Mouse (Mus musculus): Measurements from ENCODE around the gene Arhgap15. TPM values are rescaled to one million over a fixed set of nuclear protein-coding genes. Genes with fewer than 3 reads are reported as not detected.

The Arhgap15 gene
- total and polyA plus RNA-seq, 3 experiments, result 16.6 to 40.3 (median 19.8) TPM

DNA sequence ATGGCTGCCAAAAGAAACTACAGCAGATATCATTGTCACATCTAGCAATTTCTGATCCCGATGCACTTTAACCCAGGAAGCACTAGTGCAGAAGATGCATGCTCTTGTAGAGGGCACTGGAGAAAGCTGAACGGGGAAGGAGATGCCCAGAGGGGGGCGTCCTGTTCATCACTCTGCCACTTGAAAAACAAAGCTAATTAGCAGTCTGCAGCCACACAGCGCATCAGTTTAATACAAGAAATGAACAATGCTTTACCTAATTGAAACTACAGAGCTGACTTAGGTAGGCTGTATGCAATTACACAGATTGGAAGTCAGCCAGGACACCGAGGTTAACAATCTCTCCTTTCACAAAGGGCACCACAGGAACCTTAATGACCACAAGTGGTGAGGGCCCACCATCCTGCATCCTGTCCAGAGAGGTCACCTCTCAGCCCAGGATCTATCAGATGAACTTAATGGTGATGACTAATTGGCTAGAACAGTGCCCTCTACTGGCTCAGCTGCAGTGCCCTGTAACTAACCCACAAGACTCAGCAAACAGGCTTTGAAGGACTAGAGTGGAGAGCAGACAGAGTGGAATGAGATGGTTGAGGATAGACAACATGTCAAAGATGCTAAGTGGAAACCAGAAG, 588.2 kb downstream of the Arhgap15 start:
- Histone ChIP-seq H3K4me2 (ENCODE audit: insufficient read depth, low read depth, poor library complexity, severe bottlenecking) (no peak overlapping the region), H3K36me3 (replicated peaks in 1 of 2; ENCODE audit: control insufficient read depth in 1 of 2, insufficient read depth in 1 of 2, low read length in 1 of 2) (no peaks in the 10 kb centered on the region), H3K4me3 (replicated peaks in 1 of 3; ENCODE audit: low read depth in 2 of 3, low read length in 2 of 3, poor library complexity in 1 of 3) (no peak overlapping the region), H3K4me1 (ENCODE audit: control insufficient read depth in 1 of 2, insufficient read depth in 2 of 2) (peaks cover 12 to 24% of the 10 kb centered on the region in 2 experiments), H3K79me2 (replicated peaks; ENCODE audit: control insufficient read depth, extremely low read depth, insufficient read depth, poor library complexity, severe bottlenecking) (no peaks in the 10 kb centered on the region), H3K9me3 (replicated peaks; ENCODE audit: low read length) (no peaks in the 10 kb centered on the region), H3K9ac (ENCODE audit: insufficient read depth, low read depth) (no peak overlapping the region), H3K27ac (ENCODE audit: insufficient read depth, low read depth) (no peak overlapping the region), H3K27me3 (replicated peaks) (no peaks in the 10 kb centered on the region)
- dilution Hi-C loops (cut with MboI; ENCODE audit: extremely low pct_ligation_motif_present, extremely low pct_unique_long_range_greater_than_20kb, low sequenced_read_pairs), result no loop called here
- in situ Hi-C loops (cut with MboI; ENCODE audit: low pct_ligation_motif_present, low pct_unique_long_range_greater_than_20kb, low sequenced_read_pairs), result loop anchor here (25.0 kb wide), 1 partner anchor 600 kb away; the partner anchor contains the start of gene Arhgap15
- DNase-seq (ENCODE audit: extremely low read depth), result peak; percentile 39
- TF ChIP-seq UBTF (IDR thresholded peaks at IDR 0.05; ENCODE audit: low read depth, low read length) (no peak), JUND (conservative IDR thresholded peaks at IDR 0.05; ENCODE audit: low read depth, low read length) (0 out of 2 replicates have a peak, but pooled peaks have one; percentile 22), CTCF (conservative IDR thresholded peaks at IDR 0.05 in 1 of 2, IDR thresholded peaks at IDR 0.05 in 1 of 2; ENCODE audit: low read depth in 2 of 2, low read length in 2 of 2) (peak; percentile 50 to 75), TCF12 (IDR thresholded peaks at IDR 0.05; ENCODE audit: low read depth, low read length) (0 out of 2 replicates have a peak, but pooled peaks have one; percentile 4), HCFC1 (IDR thresholded peaks at IDR 0.05; ENCODE audit: low read depth, low read length) (no peak), SMC3 (IDR thresholded peaks at IDR 0.05; ENCODE audit: low read depth, low read length) (peak; percentile 66), EP300 (IDR thresholded peaks at IDR 0.05; ENCODE audit: low read length) (no peak), CHD1 (IDR thresholded peaks at IDR 0.05; ENCODE audit: low read depth, low read length) (no peak), RAD21 (IDR thresholded peaks at IDR 0.05; ENCODE audit: low read depth, low read length) (peak; percentile 44)

DNA sequence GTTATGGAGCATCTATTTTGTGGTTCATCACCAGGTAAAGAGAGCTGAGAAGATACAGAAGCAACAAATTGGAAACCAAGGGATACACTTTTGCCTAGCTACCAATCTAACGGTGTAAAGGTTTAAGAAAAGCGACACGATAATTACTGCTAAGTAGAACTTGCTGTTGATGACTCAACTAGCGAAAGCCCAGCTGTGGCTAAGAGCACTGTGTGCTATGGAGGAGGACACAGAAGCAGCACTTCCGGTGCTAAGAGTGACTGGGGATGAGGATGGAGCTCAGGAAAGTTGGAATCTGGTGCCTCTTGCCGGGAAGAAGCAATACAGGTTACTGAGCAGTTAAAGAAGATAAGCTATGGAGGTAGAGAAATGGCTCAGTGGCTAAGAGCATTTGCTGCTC, 589.8 kb downstream of the Arhgap15 start:
- H3K36me3 ChIP-seq (replicated peaks in 1 of 2; ENCODE audit: control insufficient read depth in 1 of 2, insufficient read depth in 1 of 2, low read length in 1 of 2), result no peaks in the 10 kb centered on the region
- dilution Hi-C loops (cut with MboI; ENCODE audit: extremely low pct_ligation_motif_present, extremely low pct_unique_long_range_greater_than_20kb, low sequenced_read_pairs), result no loop called here
- in situ Hi-C loops (cut with MboI; ENCODE audit: low pct_ligation_motif_present, low pct_unique_long_range_greater_than_20kb, low sequenced_read_pairs), result loop anchor here (25.0 kb wide), 1 partner anchor 601 kb away; the partner anchor contains the start of gene Arhgap15
- TF ChIP-seq MAFK (IDR thresholded peaks at IDR 0.05; ENCODE audit: insufficient replicate concordance, low read length) (no peak), CTCF (conservative IDR thresholded peaks at IDR 0.05 in 1 of 2, IDR thresholded peaks at IDR 0.05 in 1 of 2; ENCODE audit: low read depth in 2 of 2, low read length in 2 of 2) (no peak), ZC3H11A (IDR thresholded peaks at IDR 0.05; ENCODE audit: low read depth, low read length) (no peak), USF2 (conservative IDR thresholded peaks at IDR 0.05; ENCODE audit: low read depth, low read length) (no peak), MXI1 (IDR thresholded peaks at IDR 0.05; ENCODE audit: low read depth, low read length) (no peak), NELFE (IDR thresholded peaks at IDR 0.05; ENCODE audit: low read depth, low read length) (no peak), USF1 (IDR thresholded peaks at IDR 0.05; ENCODE audit: low read depth, low read length) (no peak), PAX5 (IDR thresholded peaks at IDR 0.05; ENCODE audit: low read length) (no peak), BHLHE40 (IDR thresholded peaks at IDR 0.05; ENCODE audit: low read depth, low read length) (0 out of 2 replicates have a peak, but pooled peaks have one; percentile 13), ZMIZ1 (IDR thresholded peaks at IDR 0.05; ENCODE audit: low read depth, low read length) (no peak), RCOR1 (conservative IDR thresholded peaks at IDR 0.05; ENCODE audit: low read depth, low read length) (no peak), HCFC1 (IDR thresholded peaks at IDR 0.05; ENCODE audit: low read depth, low read length) (no peak), CHD1 (IDR thresholded peaks at IDR 0.05; ENCODE audit: low read depth, low read length) (0 out of 2 replicates have a peak, but pooled peaks have one; percentile 51), MEF2A (IDR thresholded peaks at IDR 0.05; ENCODE audit: borderline replicate concordance, low read depth, low read length) (peak; percentile 60; the same call in 1 of the 2 replicates), MYC (IDR thresholded peaks at IDR 0.05; ENCODE audit: low read depth, low read length) (no peak), MAZ (IDR thresholded peaks at IDR 0.05; ENCODE audit: low read depth, low read length) (no peak), ELF1 (IDR thresholded peaks at IDR 0.05; ENCODE audit: low read depth, low read length) (peak; percentile 51), CHD2 (IDR thresholded peaks at IDR 0.05; ENCODE audit: low read length) (0 out of 2 replicates have a peak, but pooled peaks have one; percentile 20), EP300 (IDR thresholded peaks at IDR 0.05; ENCODE audit: low read length) (peak; percentile 79), ETS1 (conservative IDR thresholded peaks at IDR 0.05; ENCODE audit: low read depth, low read length) (peak; percentile 49), JUND (conservative IDR thresholded peaks at IDR 0.05; ENCODE audit: low read depth, low read length) (peak; percentile 82), MAX (IDR thresholded peaks at IDR 0.05; ENCODE audit: low read length) (no peak), E2F4 (IDR thresholded peaks at IDR 0.05; ENCODE audit: insufficient replicate concordance, low read depth, low read length) (no peak), ZNF384 (IDR thresholded peaks at IDR 0.05; ENCODE audit: low read depth, low read length) (no peak), TCF12 (IDR thresholded peaks at IDR 0.05; ENCODE audit: low read depth, low read length) (peak; percentile 60; the same call in 1 of the 2 replicates), SMC3 (IDR thresholded peaks at IDR 0.05; ENCODE audit: low read depth, low read length) (no peak), RAD21 (IDR thresholded peaks at IDR 0.05; ENCODE audit: low read depth, low read length) (no peak), TBP (conservative IDR thresholded peaks at IDR 0.05; ENCODE audit: low read depth, low read length) (0 out of 2 replicates have a peak, but pooled peaks have one; percentile 22), POLR2A (IDR thresholded peaks at IDR 0.05; ENCODE audit: low read depth, low read length) (no peak)

More for the DNA sequence above, 589.8 kb downstream of the Arhgap15 start:
- Histone ChIP-seq H3K27me3 (replicated peaks) (no peaks in the 10 kb centered on the region), H3K27ac (ENCODE audit: insufficient read depth, low read depth) (no peak overlapping the region), H3K4me1 (ENCODE audit: control insufficient read depth in 1 of 2, insufficient read depth in 2 of 2) (peaks cover 19 to 33% of the 10 kb centered on the region in 2 experiments), H3K4me2 (ENCODE audit: insufficient read depth, low read depth, poor library complexity, severe bottlenecking) (no peak overlapping the region), H3K9ac (ENCODE audit: insufficient read depth, low read depth) (no peak overlapping the region), H3K9me3 (replicated peaks; ENCODE audit: low read length) (no peaks in the 10 kb centered on the region), H3K4me3 (replicated peaks in 1 of 3; ENCODE audit: low read depth in 2 of 3, low read length in 2 of 3, poor library complexity in 1 of 3) (no peak overlapping the region), H3K79me2 (replicated peaks; ENCODE audit: control insufficient read depth, extremely low read depth, insufficient read depth, poor library complexity, severe bottlenecking) (no peaks in the 10 kb centered on the region)
- DNase-seq (ENCODE audit: extremely low read depth), result no peak

Measured in CH12.LX (cell line).